Mouse (Mus musculus) heart, adult 10 weeks (tissue): Measurements from ENCODE around the gene Lsm10. TPM values are rescaled to one million over a fixed set of nuclear protein-coding genes. Genes with fewer than 3 reads are reported as not detected.

ENCODE experiments used
- polyA plus RNA-seq: library from polyadenylated mRNA; stranded (reverse); fragments of 350-450 nt; fragmentation: Illumina TruSeq; extraction: RNeasy Lipid Tissue Mini Kit (QIAGEN cat#74804); gene quantifications from one replicate; pipeline ENCODE4 v1.2.3, GENCODE M21; 2014; ENCODE audit warnings: low read depth, low replicate concordance

Gene Lsm10
- polyA plus RNA-seq, result 25.9 TPM

DNA sequence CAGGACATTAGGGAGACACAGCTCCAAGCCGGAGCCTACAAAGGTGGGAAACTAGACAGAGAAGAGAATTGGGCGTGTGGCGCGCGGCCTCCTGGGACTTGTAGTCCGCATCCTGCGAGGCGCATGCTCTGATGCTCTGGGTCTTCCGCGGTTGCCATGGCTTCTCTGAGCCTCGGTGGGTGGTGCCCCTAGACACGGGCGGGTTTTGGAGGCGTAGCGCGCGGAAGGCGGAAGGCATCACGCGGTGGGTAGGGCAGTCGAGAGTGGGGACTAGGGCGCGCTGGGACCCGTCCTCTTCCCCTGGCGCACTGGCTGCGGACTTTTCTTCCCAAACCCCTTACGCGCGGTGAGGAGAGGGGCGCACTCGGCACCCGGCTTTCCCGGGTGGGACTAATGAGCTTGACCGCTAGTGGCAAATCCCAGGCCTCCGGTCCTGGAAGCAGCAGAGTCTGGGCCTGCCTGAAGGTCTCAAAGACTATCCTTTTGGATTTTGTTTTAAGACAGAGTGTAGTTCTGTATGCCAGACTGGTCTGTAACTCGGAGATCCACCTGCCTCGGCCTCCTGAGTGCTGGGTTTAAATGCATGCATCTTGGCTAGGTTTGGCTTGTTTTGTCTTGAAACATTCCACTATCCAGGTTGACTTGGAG lies at the start of gene Lsm10:
Gene Lsm10, plus strand, starts transcription at position 160 of the 648 bp plus-strand sequence.

DNA sequence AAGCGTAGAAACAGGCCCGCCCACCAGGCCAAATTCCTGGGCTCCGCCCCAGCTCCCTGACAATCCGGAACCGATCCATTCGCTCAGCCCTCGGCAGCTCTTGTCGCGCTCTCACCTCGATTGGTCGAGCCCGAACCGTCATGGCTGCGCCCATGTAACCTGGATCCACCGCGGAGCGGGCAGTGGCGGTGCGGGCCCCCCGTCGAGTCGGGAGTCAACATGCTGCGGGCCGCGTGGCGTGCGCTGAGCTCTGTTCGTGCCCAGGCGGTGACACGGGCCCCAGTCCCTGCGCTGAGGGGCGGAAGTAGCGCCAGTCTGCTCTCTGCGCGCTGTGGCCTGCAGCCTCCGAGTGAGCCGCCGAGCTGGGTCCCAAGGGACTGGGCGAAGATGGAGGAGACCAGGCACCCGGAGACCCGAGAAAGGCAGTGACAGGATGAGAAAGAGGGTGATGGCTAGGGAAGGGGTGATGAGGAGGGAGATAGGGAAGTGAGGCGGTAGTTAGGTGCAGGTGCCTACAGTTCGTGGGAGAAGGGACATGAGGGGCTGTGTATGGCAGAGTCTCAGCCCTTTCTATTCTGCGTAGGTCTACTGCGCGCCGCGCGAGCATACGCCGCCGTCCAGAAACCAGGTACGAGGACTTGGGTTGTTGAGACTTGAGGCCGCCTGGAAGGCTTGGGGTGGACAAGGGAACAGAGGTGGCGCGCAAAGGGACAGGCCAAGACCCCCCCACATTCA lies 49.4 kb upstream of the Lsm10 start, which contains the start of gene Mrps15:
Gene Mrps15, plus strand, starts transcription at position 75 of the 735 bp plus-strand sequence.

DNA sequence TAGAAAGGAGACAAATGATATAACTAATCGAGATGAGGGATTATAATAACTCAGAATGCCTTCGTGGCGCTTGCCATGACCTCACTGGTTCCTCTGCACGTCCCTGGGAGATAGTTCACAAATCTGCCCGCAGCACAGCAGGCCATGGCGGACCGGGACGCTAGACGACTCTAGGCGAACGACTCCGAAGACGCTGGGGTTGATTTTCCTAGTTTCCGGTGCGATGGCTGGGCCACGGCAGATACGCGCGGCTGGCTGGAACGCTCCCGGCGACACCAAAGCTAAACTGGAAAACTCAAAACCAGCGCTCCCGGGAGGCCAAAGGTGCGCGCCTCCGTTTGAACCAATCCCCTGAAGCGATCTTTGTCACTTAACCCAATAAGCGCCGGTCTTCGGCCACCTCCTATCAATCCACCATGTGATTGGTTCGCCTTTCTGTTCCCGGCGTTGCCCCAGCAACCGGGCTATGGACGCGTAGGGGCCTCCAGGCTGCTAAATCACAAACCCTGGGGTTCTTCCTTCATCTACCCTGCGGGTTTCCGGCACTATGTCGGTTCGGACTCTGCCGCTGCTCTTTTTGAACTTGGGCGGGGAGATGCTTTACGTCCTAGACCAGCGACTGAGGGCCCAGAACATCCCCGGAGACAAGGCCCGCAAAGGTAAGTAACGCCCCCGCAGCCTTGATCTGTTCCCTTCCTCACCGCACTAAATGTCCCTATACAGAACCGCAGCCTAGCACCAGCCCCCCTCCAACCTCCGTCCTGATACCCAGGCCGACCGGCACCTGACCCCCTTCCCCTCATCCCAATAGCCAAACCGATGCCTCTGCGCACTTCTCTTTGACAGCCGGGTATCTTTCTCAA lies 38.1 kb upstream of the Lsm10 start, which contains the start of gene Oscp1:
Gene Oscp1, plus strand, starts transcription at position 432 of the 863 bp plus-strand sequence.

DNA sequence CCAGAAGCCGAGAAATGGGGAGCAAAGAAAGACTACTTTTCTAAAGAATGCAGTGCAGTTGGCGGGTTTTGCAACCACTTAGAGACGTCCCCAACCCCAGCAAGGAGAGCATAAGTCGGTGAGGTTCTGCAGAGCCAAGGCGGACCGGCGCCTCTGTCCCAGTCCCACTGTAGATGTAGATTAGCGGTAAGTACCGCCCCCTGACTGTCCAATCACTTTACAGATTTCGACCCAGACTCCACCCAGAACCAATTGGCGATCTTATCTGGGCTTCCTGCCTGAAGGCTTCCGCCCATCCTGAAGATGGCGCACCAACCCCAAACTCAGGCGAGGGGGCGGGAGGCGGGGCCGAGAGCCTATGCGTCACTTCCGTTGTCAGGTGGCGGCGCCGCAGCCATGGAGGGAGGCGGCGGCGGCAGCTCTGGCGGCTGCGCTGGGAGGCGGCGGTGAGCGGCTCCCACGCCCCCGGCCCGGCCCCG lies 7.2 kb downstream of the Lsm10 start, which contains the start of gene Stk40:
Gene Stk40, plus strand, starts transcription at position 368 of the 479 bp plus-strand sequence.

DNA sequence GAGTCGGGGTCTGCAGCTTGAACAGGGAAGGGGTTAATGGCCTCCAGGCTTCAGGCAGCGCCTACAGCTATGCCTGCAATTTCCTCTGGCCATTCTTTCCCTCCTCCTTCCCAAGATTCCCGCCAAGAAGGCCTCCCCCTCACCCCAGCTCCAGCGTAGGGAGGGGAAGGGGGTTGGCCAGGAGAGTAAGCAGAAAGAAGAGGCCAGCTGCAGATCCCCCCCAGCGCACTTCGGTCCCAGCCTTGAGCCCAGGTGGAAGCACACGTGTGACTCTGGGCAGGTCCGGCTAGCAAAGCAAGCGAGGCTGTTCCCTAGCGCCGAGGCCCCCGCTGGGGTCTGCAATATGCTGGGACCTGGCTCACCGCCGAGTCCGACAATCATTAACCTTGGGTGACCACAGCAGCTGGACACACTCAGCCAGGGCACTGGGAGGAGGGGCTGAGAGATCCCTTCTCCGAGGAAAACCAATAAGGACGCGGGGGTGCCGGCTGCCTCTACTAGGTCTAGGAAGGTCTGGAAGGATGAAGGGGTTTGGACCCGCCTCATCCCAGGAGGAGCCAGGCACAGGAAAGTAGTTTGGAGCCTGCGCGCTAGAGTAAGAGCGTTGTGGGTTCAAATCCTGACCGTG lies 51.2 kb downstream of the Lsm10 start, which contains the start of gene Eva1b:
Gene Eva1b, plus strand, starts transcription at position 212 of the 628 bp plus-strand sequence.

Other genes with a start within 250 kb of the Lsm10 start
- 1.4 TPM for gene Csf3r, start 72.1 kb upstream of the Lsm10 start, polyA plus RNA-seq
- 118 TPM for gene Mrps15, start 49.7 kb upstream of the Lsm10 start, polyA plus RNA-seq
- 2.4 TPM for gene Oscp1, start 38.1 kb upstream of the Lsm10 start, polyA plus RNA-seq
- gene Stk40, start 7.3 kb downstream of the Lsm10 start, polyA plus RNA-seq, result 45.5 TPM
- 11.4 TPM for gene Eva1b, start 51.1 kb downstream of the Lsm10 start, polyA plus RNA-seq
- gene Sh3d21, start 66.9 kb downstream of the Lsm10 start, polyA plus RNA-seq, result 4.8 TPM
- 96.7 TPM for gene Thrap3, start 106.1 kb downstream of the Lsm10 start, polyA plus RNA-seq
- 205 TPM for gene Map7d1, start 159.7 kb downstream of the Lsm10 start, polyA plus RNA-seq
- 60.4 TPM for gene Trappc3, start 165.7 kb downstream of the Lsm10 start, polyA plus RNA-seq
- 0.52 TPM for gene Col8a2, start 190.2 kb downstream of the Lsm10 start, polyA plus RNA-seq
- 15.6 TPM for gene Adprhl2, start 225.1 kb downstream of the Lsm10 start, polyA plus RNA-seq
- gene Tekt2, start 229.1 kb downstream of the Lsm10 start, polyA plus RNA-seq, result 1.8 TPM